Mouse (Mus musculus) heart, postnatal 14 days (tissue): ENCODE measurements around the gene Stx2. TPM values are rescaled to one million over a fixed set of nuclear protein-coding genes. Genes with fewer than 3 reads are reported as not detected.

Source experiments
- DNase-seq, 2 experiments: peaks; one replicate each; pipeline ENCODE4 v3.0.0; 2021 to 2022
- intact Hi-C: fragments of 180-260 bp; cut with DNase I; formaldehyde crosslinking; loops from one replicate; pipeline ENCODE4 v1.15.1; 2025
- long read RNA-seq, 2 experiments: library from polyadenylated mRNA; stranded (forward); transcript quantifications; one replicate each; pipeline ENCODE4 v2.0.0; 2021
- total RNA-seq, 2 experiments: library from RNA; stranded (reverse); gene quantifications; 2 replicates each; pipeline ENCODE4 v1.2.3; 2021

Gene Stx2
- 10 to 100 TPM; 16.0 to 18.8 TPM for total RNA-seq
- long read RNA-seq, experiment 1, transcript Stx2-202 (10 exons, 2,769 nt): minor isoform, 7 of 44 reads
- long read RNA-seq, experiment 1, transcript Stx2-201 (11 exons, 2,939 nt): major isoform, 33 of 44 reads
- long read RNA-seq, experiment 1, partial matches to known transcripts: 0 of 44 reads
- long read RNA-seq, experiment 1, other reads (novel, unspliced or antisense): 4 of 44 reads
- long read RNA-seq, experiment 2, transcript Stx2-201 (11 exons, 2,939 nt): major isoform, 18 of 26 reads
- long read RNA-seq, experiment 2, partial matches to known transcripts: 0 of 26 reads
- long read RNA-seq, experiment 2, other reads (novel, unspliced or antisense): 4 of 26 reads

DNA sequence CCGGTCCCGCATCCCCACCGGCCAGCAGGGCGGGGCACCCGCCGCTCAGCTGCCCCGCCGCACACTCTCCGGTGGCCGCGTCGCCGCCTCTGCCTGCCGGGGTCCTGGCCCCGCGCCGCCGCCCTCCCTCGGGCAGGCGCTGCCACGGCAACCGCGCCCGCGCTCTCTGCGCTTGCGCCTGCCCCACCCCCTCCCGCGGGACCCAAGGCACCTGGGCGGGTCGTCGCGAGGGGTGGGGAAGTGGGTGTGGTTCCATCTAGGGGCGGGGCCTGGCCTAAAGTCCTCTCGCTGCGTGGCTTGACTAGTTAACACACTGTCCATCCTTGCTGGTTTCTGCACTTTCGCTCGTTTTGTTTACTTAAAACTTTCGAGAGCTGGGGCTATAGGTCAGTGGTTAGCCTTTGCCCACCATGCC lies at the start of gene Stx2:
TSS of gene Stx2 (minus strand) at position 163 of the 415 bp plus-strand sequence.
- DNase-seq: peak; percentile 95 to 97
- intact Hi-C loops: no loop called here

DNA sequence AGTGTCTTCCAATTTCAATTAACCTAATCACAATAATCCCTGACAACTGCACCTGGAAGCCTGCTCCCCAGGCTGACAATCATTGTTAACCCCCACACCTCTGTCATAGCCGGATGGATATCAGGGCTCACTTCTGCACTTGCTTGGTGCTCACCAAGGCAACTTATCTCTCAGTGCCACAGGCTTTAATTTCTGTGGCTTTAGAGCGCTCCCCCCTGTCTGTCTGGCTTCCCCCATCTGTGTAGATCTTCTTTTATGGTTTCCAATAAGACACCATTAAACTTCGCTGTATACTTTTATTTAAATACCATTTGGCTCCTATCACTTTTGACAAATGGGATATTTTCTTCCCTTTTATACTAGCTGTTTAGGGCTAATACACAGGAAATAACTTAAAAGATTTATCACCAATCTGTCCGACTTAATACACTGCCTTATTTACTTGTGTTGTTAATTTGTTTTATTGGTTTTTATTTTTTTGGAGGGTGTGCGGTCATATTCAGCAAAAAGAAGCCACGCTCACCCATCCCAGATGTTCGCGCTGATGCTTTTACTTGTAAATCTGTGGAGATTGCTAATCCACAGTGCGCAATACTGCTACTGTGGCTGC lies 46.4 kb upstream of the Stx2 start:
- DNase-seq: no peak
- intact Hi-C loops: no loop called here

DNA sequence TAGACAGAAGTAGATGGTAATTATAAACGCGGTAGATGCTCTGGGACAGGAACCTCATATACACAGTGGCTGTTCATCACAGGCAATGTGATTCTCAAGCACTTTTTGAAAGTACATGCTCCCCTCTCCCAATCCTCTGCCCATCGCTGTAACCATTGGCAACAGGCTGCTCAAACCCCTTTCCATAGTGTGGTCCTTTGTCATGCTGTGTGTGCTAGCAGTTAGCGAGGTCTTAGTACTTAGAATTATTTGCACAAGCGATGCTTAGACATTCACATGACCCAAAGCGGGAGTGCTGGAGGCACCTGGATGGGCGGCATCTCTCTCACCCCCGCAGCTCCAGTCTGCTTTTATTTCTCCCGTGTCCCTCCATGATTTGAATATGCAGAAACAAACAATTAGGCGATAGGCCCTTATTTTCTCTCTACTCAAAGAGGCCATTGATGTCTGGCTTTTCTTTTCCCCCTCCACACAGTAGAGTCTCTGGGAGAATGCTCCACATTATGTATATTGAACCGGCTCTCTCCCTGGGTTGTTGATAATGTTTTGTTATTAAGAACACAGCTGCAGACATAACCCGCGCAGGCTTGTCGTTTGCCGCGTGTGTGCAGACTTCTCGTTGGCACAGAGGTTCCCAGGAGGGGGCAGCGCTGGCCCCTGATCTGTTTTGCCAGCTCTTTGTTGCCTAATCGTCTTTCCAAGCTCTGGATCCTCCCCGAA lies 44.4 kb upstream of the Stx2 start:
- intact Hi-C loops: no loop called here
- no peak for DNase-seq

DNA sequence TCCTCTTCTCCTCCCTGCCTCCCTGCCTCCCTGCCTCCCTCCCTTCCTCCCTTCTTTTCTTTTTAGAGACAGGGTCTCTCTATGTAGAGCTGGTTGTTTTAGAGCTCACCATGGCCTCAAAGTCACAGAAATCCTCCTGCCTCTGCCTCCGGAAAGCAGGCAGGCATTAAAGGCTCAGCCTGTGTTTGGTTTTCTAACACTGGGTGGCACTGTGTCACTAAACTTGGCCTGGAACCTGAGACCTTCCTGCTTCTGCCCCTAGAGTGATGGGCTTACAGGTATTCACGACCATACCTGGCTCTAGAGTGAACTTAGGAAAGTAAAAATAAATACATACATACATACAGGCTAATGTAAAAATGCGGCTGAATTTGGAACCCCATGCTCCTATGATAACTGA lies 43.5 kb upstream of the Stx2 start:
- intact Hi-C loops: no loop called here

DNA sequence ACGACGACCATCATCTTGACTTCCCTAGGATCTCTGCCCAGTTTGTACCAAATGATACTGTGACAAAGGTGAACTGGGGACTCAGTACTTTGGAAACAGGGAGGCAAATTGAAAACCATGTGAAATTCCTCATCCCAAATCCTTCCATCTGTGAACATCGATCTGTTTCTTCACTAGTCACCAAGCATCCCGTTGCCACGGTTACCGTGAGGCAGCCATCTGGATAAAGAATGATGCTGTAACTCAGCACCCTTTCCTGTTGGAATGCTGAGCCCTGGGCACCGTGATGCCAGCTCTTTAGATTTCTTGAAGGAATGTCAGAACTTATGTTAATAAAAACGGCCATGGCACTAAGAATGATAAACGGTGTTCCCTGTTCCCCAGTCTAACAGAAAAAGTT lies 41.0 kb upstream of the Stx2 start:
- intact Hi-C loops: no loop called here
- DNase-seq: no peak

More for the DNA sequence above, 43.5 kb upstream of the Stx2 start:
- no peak for DNase-seq

DNA sequence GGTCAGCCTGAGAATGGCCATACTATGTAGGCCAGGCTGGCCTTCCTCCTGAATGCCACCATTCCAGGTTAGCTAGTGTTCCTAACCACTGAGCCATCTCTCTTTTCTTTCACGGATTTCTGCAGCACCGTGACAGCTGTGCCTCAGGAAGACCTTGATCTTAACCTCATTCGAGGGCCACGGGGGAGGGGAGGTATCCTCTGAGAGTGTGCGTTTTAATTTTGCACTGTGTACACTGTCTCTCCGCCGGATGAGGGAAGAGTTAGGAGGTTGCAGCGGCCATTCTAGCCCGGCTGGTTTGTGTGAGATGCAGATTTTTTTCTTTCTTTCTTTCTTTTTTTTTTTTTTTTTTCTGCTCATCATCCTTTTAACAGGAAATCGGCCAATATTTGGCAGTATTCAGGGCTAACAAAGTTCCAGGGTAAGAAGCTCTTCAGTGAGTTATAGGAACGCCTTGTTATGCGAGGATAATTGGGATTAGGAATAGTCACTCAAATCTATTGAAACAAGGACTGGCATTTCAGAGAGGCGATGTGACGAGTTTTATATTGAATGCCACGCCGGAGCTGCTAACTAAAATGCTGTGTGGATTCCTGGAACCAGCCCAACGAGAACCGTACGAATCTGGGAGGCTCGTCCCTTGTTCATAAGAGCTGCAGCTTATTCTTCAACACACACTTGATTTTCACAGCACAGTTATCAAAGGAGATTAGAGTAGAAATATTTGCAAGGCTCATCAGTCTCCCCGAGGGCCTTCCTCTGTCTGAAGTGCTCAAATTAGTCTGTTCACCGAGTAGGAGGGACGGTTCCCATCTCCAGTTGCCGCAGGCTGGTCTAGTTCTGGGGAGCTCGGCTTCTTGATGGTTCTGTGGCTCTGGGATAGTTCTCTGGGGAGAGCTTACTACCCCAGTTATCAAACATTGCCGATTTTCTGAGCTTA lies 37.5 kb upstream of the Stx2 start:
- intact Hi-C loops: no loop called here

DNA sequence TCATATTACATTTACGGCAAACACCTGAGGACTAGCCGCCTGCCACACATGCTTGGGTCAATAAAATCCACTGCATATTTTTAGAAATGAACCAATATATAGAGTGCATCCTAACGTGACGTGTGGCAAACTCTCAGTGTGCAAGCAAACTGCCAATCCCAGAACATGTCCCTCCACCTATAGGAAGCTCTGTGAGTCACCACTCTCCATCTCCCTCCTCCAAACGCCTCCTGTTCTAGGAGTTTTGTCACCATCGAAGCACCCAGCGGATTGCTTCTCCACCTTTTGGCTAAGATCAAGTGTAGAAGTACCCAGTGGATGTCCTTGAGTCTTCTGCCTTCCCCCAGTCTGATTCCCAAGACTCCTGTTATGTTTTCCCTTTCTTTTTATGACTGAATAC lies 29.4 kb upstream of the Stx2 start:
- intact Hi-C loops: no loop called here
- no peak for DNase-seq

More for the DNA sequence above, 37.5 kb upstream of the Stx2 start:
- DNase-seq: no peak

DNA sequence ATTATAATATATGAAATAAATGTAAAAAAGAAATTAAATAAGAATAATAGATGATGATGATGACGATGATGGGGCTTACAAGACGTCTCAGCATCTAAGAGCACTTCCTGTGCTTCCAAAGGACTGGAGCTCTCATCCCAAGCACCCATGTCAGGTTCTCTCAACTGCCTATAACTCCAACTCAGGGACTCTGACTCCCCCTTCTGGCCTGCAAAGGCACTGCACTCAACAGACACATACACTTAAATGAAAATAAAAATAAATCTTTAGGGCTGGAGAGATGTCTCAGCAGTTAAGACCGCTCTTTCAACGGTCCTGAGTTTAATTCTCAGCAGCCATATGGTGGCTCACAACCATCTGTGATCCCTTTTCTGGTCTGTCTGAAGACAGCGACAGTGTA lies 28.3 kb upstream of the Stx2 start:
- DNase-seq: no peak
- intact Hi-C loops: no loop called here

DNA sequence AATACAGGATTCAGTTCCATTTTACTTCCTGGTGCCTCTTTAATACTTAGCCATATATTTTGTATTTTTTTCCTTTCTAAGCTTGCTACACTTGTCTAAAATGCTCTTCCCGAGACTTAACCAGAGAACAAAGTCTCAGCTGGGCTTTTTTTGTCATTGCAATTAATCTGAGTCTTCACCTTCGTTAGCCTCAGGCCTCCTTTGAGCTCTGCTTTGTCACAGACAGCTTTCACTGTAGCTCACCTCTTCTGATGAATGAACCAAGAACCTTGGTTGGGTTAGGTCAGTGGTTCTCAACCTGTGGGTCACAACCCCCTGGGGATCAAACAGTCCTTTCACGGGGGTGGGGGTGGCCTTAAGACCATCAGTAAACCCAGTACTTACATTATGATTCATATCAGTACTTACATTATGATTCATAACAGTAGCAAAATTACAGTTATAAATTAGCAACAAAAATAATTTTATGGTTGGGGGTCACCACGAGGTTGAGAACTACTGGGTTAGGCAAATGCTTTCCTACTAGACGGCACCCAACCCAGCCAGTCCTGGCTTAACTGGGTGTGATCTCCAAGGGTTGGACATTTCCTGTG lies 20.9 kb upstream of the Stx2 start:
- no peak for DNase-seq
- intact Hi-C loops: no loop called here

DNA sequence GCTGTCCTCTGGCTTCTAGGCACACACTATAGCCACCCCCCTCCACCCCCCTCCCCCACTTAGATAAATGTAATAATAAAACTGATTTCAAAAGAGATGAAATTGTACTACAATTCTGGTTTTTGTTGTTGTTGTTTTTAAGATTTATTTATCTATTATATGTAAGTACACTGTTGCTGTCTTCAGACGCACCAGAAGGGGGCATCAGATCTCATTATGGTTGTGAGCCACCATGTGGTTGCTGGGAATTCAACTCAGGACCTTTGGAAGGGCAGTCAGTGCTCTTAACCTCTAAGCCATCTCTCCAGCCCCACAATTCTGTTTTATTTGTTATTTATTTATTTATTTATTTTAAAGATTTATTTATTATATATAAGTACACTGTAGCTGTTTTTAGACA lies 18.3 kb upstream of the Stx2 start:
- intact Hi-C loops: no loop called here
- no peak for DNase-seq

DNA sequence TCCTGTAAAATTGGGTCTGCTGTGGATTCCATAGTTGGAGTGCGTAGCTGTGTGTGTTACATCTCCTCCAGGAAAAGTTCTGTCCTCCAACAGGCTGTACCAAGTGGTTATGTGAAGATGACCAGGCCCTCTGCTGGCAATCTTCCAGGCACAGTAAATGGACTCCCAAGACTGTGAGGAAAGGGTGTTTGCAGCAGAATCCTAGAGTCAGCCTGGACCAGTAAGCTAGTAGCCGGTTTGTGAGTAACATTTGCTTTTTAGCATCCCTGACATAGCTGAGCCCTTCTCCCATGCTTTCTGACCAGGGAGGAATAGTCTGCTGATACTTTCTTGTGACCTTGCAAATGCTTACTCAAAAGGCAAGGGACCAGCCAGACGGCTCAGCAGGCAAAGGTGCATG lies 17.8 kb upstream of the Stx2 start:
- intact Hi-C loops: no loop called here
- no peak for DNase-seq

DNA sequence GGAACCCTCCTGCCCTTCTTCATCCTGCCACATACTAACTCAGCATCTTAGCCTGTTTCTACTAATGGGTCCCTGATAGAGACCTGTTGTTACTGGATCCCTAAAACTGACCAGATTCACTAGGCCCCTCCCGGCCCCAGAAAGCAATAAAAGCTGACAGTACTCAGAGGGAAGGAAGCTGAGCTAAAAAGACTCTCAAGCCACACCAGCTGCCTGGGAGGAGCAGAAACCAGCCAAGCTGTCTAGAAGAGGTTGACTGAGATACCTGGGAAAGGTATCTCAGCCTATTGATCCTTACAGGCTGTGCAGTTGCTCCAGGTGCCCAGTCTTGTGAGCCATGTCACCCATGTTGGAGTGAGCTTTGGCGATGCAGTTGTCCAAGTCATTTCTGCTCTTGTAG lies 17.4 kb upstream of the Stx2 start:
- intact Hi-C loops: no loop called here
- no peak for DNase-seq

DNA sequence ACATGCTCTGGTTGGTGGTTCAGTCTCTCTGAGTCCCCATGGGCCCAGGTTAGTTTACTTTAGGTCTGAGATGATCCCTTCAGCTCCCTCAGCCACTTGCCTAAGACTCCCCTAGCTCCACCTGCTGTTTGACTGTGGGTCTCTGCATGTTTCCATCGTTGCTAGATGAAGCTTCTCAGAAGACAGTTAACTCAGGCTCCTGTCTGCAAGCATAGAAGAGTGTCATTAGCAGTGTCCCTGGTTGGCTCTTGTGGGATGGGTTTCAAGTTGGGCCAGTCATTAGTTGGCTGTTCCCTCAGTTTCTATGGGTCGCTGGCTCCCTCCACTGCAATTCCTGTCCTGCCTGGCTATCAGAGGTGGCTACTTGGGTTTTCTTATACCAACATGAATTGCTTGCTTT lies 16.7 kb upstream of the Stx2 start:
- intact Hi-C loops: no loop called here
- no peak for DNase-seq

DNA sequence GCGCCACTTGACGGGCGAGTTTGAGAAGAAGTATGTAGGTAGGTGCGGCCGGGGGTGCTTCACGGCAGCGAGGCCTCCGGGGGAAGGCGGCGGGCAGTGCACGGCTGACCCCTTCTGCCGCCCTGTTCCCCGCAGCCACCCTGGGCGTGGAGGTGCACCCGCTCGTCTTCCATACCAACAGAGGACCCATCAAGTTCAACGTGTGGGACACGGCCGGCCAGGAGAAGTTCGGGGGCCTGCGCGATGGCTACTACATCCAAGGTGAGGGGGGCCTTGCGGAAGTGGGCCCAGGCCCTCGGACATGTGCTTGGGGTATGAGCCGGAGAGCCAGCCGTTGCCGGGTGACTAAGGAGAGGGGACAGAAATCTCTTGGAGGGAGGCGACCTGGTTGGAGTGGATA lies 12.4 kb upstream of the Stx2 start:
- DNase-seq: peak; percentile 27
- intact Hi-C loops: no loop called here

DNA sequence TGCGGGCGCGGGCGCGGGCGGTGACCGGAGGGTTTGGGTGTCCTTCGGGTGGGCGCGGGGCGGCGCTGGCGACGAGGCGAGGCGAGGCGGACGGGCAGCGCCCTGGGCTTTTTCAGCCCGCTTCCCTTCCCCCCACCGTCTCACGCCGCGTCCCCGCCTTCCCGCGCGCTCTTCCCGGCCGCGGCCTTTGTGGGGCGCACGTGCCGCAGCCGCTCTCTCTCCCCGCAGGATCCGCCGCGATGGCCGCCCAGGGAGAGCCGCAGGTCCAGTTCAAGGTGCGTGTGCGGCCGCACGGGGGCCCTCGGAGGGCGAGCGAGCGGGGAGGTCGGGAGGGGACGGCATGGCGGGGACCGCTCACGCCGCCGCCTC lies 11.9 kb upstream of the Stx2 start:
- DNase-seq: peak in 1 of 2 experiments; percentile 77
- intact Hi-C loops: no loop called here

DNA sequence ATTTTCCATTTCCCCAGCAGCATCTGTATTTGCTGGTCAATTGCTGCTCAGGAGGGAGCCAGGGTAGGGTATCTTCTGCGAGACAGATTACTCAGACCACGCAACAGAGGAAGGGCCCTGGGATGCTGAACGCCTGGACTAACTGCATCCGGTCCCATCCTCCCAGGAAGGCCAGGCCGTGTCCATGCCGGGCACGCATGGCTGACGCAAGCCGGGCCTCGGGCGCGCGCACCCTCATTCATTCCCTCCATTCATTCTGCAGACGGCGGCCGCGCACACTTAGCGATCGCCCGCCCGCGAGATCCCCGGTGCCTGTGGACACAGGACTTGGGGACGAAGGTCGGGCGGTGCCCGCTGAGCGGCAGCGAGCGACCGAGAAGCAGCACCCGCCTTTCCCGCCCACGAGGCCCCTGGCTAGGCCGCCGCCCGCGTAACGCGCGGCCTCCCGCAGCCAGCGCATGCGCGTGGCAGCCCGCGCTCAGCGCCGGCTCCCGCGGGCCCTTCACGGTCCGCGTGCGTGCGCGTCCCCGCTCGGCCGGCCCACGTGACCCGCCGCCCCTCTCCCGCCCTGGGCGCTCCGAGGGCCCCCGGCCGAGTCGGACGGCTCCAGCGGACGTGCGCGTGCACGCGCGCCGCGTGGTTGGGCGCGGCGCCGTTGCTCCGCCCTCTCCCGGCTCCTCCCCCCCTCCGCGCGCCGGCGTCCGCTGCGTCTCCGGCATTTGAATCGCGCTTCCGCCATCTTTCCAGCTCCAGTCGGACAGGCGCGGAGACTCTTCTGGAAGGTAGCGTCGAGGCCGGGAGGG lies 11.3 kb upstream of the Stx2 start, which contains the start of gene Ran:
TSS of gene Ran (plus strand) at position 573 of the 803 bp plus-strand sequence.
- intact Hi-C loops: no loop called here
- peak; percentile 97 to 98 for DNase-seq

DNA sequence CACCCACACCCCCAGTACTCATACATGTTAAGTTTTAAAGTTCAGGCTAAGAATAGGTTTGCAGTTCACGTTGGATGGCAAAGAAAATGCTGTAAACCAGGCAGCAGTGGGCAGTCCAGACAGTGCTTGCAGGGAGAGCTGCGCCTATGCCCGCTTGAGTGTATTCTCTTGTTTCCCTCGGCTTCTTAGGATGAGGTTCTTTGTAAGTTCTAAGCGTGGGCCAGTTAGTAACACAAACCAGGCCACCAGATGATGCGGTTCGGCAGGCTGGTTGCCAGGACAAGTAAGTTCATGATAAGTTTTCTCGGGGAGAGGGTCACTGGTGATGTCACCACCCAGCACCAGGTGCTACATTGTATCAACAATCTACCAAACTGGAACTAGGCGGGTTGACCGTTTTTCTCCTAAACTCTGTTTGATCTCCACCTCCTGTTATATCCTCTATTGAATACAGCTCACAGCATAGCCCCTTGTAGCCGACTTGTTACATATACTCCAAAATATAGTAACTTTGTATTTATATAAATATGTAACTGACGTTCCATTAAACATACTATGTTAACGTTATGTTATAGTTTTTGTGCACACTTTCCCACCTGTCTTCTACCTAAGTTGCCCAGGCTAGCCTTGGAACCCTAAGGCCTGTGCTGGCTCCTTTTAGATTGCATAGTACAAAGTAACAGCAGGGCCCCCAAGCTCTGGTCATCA lies 10.6 kb upstream of the Stx2 start:
- no peak for DNase-seq
- intact Hi-C loops: no loop called here

DNA sequence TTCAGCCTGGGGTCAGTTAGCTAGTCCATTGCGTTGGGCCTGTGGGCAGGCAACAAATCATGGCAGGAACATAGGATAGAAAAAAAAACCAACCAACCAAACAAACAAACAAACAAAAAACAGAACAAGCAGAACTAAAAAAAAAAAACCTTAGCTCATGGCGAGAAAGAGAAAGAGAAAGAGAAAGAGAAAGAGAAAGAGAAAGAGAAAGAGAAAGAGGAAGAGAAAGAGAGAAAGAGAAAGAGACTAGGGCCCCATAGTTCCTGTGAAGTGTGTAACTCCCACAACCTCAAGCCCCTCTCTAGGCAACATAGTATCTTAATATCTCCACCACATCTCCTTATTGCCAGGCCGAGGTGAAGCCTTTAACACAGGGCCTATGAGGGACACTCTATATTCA lies 8.0 kb upstream of the Stx2 start:
- DNase-seq: no peak
- intact Hi-C loops: no loop called here

DNA sequence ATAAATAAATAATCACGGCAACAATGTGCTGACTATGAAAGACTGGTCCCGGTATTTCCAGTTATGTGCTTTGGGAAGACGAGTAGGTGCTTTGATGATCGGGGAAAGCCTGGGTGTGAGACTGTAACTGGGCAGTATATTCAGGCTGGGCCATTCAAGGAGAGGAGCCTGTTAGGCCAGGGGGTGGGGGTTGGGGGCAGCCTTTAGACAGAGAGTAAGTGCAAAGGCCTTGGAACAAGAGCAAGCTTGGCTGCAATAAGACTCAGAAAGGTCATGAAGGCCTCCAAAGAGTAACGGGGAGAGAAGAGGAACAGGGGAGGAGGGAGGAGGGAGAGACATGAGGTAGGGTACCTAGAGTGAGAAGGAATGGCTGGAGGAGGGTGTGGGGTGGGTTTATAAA lies 7.2 kb upstream of the Stx2 start:
- intact Hi-C loops: no loop called here
- no peak for DNase-seq
